Mouse (Mus musculus) c-Kit-negative CD71-positive TER-119-positive erythroid progenitor cells, embryonic 14.5 days (primary cell): ENCODE results near the gene Capn15.

Experiments
- DNase-seq: peaks from one replicate; pipeline ENCODE4 v3.0.0-alpha.2; 2013; ENCODE audit warnings: low read depth, low spot score

Capn15 gene

DNA sequence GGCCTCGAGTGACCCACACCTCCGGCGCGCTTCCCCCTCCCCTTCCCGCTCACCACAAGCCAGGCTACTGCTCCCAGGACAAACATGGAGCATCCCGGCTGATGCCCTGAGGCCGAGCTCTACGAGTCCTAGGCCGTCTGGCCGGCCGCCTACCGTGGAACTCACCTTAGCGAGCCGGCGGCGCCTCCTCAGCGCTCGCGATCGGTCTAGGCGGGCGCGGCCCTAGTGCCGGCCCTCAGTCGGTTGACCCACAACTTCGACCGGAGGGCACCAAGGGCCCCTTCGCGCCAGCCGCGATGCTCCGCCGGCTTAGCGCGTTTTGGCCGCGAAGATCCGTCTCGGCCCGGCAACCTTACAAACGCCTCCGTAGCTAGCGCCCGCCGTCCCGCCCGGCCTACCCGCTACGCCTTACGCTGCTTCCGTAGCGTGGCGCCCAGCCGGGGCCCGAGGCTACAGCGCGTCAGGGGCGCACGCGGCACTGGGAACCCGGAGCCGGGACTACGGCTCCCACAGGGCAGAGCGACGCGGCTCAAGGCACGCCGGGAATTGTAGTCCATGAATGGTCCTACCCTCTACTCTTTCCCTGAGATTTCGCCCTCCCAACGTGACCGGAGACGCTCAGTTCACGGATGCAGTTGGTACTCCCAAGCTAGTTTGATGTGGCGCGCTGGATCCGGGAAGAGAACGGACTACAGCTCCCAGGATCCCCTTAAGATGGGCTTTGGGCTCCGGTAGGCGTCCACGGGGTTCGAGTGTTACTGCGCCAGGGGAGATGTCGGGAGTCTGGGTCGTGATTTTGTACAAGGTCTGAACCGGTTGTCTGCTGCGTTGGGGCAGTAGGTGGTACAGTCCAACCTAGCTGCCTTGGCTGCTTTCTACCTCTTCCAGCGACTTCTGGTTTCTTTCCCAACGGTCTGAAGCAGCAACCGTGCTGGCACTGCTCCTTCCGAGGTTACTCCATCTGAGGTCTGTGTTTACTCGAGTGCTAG, at the start of gene Capn15:
TSS of gene Capn15 (minus strand) at position 491 of the 989 bp plus-strand sequence.
- peak; percentile 68 for DNase-seq

DNA sequence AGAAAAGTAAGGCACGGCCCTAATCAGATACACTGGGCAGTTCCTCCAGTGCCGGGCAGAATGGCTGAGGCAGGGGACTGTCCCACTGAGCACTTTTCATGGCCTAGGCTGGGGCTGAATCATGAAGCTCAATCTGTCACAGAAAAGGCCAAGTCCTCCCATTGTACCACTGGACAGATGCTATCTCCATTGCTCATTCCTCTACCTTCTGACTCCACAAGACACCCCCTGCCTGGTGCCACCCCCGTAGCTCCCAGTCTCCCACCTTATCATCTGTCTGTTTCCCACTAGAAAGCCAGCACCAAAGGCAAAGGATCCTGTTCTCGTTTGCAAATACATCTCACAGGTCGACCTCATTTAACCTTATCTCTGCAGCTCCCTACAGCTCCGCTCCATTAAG, 46.4 kb upstream of the Capn15 start:
- DNase-seq = no peak

DNA sequence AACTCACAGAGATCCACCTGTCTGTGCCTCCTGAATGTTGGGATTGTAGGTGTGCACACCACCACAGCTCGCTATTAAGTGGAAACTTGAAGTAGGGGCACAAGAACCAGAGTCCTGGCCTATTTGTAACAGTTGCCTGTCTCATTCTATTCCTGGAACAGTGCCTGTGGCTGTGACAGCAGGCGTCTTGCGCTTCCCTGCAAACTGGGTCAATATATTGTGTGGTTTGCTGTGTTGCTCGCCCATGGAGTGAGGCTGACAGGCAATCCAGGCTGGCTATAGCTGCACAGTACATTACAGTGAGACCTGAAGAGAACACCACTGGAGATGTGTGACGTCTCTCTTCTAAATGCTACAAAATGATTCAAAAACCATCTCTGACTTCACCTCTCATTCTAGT, 46.0 kb upstream of the Capn15 start:
- no peak for DNase-seq

DNA sequence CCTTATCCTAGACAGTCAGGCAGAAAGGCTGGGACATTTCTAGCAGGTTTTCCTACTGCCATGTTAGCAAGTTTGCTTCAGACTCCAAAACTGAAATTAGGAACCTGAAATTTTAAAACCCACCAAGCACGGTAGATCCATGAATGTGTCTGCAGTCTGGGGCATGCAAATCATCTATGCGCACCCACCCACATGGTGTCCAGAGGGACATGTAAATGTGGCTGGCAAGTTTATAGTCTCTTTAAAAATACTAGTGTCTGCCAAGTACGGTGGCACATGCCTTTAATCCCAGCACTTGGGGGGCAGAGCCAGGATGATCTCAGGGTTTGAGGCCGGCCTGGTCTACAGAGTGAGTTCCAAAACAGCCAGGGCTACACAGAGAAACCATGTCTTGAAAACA, 42.7 kb upstream of the Capn15 start:
- DNase-seq = no peak

DNA sequence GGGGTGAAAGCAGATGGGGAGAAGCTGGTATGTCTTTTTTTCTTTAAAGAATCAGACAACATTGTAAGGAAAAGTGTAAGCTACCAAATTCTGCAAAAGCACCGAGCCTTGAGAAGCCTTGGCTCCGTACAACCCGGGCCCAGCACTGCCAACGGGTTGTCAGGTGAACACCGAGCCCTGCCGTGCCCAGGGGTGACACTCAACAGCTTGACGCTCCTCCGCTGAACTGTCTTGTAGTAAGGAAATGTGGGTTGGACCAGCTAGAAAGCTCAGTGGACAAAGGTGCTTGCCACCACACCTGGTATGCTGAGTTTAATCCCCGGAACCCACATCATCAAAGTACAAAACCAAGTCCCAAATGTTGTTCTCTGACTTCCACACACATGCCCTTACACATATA, 39.1 kb upstream of the Capn15 start:
- DNase-seq = no peak

DNA sequence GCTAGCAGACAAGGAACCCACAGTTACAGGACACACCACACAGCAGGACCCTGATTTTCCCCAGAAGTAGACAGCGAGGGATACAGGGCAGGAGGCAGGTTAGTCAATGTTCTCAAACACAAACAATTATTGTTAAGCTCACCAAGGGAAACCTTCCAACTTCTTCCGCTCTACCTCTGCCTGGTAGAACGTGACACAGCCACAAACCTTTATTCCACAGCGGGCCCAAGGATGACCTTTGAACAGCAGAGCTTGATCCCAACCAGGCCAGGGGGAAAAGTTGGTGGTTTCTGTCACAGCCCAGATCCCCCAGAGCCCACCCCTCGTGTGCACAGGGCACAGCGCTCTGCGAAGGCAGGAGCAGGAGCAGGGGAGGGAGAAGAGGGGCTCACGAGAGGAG, 38.4 kb upstream of the Capn15 start:
- DNase-seq = no peak

DNA sequence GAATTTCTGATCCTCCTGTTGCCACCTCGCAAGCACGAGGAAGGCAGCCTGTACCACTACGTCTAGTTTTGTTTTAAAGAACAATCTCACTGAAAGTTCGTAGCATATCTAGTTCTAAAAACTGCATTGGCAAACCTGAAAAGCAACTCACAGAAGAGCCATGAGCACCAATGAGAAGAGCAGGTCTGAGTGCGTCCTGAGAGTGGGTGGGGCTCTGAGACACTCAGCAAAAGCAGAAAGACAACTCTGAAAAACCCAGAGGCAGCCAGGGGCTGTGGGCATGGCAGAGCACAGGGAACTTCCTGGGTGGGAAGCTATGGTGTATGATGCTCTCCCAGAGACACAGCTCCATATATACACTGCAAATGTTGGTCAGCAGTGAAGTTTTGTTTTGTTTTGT, 37.6 kb upstream of the Capn15 start:
- no peak for DNase-seq

DNA sequence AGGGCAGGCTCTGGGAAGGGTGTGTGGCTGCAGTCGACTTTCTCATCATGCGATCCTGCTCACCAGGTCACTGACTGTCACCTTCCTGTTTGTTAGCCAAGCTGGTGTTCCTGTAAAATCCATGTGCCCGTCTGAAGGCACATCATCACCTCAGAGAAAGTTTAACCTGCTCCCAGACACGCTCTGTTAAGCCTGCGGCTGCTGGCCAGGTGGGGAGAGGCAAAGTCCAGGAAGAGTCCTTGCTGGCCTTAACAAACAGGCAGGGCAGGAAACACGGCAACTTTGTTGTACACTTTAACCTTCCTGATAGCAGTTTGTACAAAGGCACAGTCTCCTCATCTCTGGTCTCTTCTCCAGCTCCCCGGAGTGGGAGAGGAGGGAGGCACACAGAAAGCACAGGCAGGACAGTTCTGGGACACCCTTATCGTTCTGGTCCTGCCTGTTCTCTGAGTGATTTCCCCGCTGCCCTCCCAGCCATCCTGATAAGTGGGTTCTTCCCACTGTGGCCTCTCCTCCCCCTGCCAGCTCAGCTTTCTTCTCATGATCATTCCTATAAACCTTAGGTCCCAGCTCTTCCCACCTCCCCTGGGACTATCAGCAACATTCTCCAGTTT, 36.2 kb upstream of the Capn15 start:
- no peak for DNase-seq

DNA sequence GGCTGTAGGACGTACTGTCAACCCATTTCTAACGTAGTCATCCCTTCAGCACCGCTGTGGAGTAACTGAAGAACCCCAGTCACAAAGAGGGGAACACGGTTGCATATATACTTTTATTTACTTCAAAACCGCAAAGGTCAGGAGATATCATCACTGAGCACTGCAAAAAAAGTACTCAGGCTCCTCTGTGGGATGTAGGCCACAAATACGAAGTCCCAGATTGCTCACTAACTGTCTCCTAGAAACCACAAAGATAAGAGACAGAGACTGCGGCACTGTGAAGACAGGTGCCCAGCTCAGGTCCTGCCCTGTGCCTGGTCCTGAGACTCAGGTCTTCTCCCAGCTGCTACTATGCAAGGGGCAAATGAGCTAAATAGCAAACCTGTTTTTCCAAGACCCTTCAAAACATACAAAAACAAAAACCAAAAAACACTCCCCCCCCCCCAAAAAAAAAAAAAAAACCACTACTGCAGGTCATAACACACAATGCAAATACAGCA, 35.3 kb upstream of the Capn15 start:
- DNase-seq = no peak

DNA sequence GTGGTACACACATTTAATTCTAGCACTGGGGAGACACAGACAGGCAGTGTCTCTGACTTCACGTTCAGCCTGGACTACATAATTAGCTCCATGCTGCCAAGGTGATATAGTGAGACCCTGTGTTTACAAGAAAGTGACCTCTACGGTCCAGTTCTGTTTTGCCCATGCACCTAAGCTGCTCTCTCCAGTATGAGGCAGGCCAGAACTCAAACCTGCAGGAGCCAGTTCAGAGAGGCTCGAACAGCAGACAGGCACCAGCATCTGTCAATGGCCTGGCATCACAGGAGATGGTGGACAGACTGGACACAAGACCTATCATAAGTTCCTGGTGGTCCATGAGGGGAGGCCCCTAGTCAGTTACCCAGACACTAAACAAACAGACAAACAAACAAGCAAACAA, 32.8 kb upstream of the Capn15 start:
- DNase-seq = no peak

DNA sequence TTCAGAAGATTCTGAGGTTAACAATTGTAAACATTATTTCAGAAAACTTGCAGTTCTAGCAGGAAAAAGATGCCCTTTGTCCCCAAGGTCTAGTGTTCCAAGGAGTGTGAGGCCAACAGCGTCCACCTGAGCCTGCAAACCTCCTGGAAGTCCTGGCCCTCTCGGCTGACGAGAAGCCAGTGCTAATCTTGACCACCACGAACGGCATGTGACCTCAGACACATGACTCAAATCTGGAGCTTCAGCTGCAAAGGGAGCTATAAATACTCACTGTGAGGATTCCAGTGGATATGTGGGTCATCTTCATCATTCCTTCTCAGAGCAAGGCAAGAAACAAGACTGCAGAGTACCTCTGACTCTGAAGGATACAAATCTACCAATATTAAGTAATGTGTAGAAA, 32.4 kb upstream of the Capn15 start:
- DNase-seq = no peak

DNA sequence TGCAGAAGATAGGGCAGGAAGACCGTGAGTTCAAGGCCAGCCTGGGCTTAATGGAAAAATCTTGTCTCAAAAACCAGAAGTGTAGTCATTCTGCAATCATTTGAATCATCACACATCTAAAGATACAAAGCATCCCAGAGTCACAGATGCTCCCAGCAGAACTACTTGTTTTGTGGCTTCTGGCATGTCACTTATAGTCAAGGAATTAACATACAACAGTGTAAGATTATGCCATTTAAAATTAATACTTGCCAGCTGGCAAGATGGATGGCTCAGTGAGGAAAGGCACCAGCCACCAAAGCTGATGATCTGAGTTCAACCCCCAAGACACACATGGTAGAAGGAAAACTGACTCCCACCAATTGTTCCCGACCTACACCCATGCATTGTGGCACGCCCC, 31.4 kb upstream of the Capn15 start:
- DNase-seq = no peak

DNA sequence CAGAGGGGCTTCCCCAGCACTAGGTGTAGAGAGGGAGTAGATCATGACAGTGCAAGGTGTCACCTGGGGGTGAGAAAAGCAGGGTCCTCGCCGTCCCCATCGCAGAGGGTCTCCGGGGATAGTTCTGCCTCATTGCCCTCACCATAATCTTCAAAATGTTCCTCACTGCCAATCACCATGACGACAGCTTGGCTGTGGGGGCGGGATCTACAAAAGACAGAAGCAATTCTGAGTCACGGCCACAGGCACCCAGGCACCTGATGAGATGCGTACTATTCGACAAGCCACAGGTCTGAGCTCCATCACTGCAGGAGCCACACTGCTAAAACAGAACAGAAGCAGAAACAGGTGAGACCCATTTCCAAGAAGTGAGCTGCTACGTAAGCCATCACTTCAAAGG, 28.1 kb upstream of the Capn15 start:
- no peak for DNase-seq

DNA sequence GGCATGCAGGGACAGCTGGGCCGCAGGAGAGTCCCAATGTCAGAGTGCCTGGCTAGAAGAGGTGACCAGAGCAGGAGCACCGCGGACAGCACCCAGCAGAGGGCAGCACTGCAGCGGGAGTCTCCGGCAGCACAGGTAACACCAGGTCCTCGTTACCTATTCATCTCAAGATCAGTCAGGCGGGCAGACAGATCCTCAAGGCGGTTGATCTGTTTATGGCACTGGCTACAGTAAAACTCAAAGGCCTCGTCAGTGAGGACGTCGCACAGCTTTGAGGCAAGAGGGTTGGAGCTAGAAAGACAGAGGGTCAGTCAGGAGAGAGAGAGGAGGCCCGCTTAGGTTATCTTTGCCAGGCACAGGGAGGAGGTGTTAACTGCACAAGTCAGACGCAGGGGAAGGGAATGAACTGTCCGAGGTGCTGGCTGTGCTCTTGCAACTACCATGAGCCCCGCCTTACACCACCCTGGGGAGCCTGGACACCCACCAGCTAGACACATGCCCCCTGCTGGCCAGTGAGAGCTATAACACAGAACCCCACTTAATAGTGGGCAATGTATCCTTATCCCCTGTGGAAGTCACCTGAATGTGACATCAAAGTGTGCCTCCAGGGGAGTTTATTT, 26.4 kb upstream of the Capn15 start:
- DNase-seq = peak; percentile 82

DNA sequence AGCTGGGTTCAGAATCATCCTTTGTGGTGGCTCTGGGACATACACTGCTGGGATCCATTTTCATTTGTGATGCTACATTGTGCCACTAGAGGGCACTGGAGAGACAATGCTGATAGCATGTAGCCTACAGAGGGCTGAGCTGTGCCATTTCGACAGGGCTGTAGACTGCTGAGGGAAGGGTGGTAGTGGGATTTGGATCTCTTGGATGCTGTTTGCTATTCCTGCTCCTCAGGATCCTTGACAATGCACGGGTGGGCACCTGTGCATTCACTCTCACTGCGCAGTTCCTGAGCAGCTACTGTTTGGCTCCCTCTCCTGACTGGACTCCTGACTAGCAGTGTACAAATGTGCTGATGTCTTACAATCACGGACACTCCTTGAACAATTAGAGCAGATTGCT, 23.9 kb upstream of the Capn15 start:
- DNase-seq = peak; percentile 86

DNA sequence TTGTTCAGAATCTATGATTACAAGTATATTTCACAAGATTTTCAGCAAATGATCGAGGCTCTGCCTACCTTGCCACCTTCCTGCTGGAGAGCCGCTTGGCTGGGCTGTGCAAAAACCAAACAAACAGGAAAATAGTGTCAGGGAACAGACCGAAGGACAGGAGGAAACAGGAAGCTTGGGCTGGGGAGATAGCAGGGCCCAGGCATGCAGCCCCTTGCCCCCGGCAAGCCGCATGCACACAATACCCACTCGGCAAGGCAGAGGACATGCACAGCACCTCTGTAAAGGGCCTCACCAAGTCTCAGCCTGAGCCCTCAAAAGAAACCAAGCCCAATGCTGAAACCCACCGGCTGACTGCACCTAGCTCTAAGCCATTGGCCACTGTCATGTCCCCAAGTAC, 23.2 kb upstream of the Capn15 start:
- DNase-seq = no peak

DNA sequence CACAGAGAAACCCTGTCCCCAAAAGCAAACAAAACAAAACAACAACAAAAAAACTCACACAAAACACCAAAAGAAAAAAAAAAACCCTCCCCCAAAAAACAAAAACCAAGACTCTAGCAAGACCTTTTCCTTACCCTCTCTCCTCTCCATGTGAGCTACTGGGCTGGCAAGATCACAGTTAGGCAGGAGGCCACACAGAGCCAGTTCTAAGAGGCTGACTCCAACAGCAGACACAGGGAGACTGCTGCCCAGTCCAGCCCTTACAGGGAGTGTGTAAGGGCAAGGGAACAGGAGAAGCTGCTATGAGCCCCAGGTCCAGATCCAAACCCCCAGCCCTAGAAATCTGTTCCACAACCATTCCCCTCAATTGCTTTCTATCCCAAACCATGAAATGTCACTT, 22.7 kb upstream of the Capn15 start:
- DNase-seq = no peak

DNA sequence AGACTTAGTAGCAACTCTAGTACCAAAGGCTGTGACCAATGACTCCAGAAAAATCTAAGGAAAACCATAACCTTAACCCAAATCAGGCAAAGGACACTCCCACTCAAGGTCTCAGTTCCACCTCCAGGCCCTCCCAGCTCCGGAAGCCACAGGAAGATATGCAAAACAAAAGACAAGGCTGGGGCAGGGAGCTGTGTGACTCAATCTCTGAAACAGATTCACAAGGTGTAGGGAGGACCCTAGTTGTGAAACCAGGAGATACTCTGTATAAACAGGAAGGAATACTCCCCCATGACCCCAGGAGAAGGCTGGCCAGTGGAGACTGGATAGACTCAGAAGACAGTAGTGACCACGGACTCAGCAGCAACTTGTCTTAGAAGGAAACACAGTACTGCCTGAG, 22.1 kb upstream of the Capn15 start:
- DNase-seq = no peak

DNA sequence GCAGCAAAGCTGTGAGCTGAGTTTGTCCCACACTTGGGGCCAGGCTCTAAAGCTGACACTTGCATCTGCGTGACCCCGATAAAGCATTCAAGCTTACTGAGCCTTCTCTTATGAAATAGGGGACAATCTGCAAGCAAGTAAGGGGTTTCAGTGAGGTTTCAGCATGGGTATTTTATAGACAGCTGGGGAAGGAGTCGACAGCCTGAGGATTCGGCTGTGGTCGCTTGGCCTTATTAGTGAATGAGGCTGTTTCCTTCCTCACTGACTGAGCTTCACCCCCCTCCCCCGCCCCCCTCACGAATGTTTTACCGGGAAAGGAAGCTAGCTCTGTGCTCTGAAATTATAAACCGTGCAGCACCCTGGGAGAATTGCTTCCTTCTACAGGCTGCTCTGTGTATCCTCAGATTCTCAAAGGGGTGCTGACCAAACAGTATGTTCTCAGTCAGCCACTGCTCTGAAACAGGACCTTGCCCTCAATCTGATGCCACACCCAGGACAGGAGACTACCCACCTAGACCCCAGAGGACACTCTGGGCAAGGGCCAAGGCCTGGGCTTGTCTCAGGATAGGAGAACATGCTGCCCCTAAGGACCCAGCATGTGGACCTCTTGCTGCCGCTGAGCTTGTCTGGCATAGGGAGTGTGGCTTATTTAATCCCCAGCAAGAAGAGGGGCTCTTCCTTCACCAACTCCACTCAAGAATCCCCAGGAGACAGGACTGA, 20.3 kb upstream of the Capn15 start:
- no peak for DNase-seq

DNA sequence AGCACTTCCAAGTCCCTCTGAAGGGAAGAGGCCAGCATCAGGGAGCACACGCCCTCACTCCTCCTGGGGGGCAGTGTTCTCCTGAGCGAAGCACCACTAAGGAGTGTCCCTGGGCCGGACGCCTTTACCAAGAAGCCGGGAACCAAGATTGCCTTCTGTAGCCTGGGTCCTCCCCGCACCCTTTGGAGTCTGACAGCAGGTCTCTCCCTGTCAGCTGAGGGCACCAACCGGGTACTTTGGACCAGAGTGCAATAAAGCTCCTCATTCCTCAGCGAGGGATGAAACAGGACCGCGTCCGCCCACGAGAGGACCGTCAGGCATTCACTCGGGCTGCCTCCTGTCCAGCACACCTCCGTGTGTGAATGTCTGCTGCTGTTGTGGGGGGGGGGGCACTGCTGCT, 19.1 kb upstream of the Capn15 start:
- DNase-seq = no peak

DNA sequence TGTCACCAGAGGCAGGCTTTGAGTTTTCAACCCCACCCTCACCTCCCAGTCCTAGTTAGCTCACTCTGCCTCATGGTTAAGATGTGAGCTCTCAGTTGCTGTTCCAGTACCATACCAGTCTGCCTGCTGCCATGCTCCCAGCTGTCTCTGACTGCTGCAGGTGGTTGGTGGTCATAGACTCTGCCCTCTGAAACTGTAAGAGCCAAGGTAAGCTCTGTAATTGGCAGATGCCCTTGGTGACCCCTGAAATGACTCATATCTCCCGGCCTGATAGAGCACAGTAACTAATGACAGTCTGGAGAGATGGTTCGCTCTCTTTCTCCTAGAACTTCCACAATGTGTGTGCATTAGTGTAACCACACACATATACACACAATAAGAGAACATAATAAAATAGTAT, 18.3 kb upstream of the Capn15 start:
- no peak for DNase-seq

DNA sequence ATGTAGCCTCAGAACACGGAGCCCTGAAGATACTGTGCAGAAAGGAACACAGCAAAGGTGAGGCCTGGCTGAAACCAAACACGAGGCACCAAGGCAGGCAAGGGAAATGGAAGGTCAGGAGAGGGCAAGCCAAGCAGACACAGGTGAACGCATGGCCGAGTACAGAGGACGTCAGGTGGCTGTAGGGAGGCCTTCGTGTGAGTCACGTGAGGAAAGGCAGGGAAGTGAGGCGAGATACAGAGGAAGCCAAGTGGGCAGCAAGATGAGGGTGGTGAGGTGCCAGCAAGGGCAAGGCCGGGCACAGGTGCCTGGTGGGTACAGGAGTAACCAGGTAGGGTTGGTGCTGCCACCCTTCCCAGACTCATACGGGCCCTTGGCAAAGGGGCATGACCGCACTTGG, 12.8 kb upstream of the Capn15 start:
- DNase-seq = no peak
